Mouse (Mus musculus) heart, adult 9 months (tissue): ENCODE measurements around the gene Sema4b.

ENCODE experiments used
- DNase-seq, 2 experiments: peaks; one replicate each; pipeline ENCODE4 v3.0.0; 2022; ENCODE audit warnings: low spot score in 2 of 2

The Sema4b gene

DNA sequence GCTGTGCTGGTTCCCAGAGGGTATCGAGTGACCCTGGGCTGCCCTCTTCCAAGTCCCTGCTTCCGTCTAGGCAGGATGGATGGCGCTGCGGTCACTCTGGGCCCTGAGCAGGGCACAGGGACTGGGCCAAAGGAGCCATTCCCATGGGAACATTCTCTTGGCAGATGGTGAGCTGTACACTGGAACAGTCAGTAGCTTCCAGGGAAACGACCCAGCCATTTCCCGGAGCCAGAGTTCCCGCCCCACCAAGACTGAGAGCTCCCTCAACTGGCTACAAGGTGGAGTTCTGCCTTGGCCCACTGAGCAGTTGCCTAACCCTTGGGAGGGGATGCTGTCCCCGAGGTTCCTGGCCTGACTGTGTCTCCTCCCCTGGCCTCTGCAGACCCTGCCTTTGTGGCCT is 29.9 kb downstream of the Sema4b start:
- DNase-seq: peak; percentile 80 to 81

GRCm38 (mm10) chr7:80218666-80219065 is 32.0 kb downstream of the Sema4b start:
- no peak for DNase-seq

GRCm38 (mm10) chr7:80220237-80220797 is 33.7 kb downstream of the Sema4b start:
- no peak for DNase-seq

DNA sequence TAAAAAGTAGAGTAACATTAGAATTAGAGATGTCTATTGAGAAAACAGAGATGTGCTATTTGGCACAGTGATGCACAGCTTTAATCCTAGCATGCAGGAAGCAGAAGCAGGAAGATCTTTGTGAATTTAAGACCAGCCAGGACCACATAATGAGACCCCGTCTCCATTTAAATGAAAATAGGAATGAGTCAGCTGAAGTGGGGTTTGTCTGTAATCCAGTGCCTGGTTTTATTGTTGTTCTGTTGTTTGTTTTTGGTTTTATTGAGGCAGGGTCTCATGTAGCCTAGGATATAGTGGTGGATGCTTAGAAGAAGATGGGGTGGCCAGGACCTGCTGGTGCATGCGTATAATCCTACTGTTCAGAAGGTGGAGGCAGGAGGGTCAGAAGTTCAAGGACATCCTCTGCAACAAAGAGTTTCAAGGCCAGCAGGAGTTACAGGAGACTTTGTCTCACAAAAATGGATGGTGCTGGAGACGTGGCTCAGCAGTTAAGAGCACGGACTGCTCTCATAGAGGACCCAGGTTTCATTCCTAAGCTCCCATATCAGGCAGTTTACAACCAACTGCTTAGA is 34.6 kb downstream of the Sema4b start:
- no peak for DNase-seq

DNA sequence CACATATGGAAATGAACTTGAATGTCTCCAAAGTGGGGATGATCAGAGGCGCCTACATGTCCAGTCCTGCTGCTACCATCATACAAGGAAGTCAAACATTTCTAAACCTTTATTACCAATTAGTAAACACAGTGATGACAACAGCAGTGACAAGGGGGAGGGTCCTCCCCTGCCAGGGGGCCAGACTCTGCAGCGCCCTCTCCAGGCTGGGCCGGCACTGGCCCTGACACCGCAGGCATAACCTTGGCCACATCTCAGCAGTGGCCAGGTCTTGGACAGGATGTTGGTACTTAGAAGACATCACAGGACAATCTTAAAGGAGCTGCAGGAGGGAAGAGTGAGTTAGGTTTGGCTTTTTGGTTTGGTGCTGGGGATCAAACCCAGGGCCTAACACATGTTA is 40.4 kb downstream of the Sema4b start:
- no peak for DNase-seq

GRCm38 (mm10) chr7:80230196-80230595 is 43.6 kb downstream of the Sema4b start:
- DNase-seq: no peak

DNA sequence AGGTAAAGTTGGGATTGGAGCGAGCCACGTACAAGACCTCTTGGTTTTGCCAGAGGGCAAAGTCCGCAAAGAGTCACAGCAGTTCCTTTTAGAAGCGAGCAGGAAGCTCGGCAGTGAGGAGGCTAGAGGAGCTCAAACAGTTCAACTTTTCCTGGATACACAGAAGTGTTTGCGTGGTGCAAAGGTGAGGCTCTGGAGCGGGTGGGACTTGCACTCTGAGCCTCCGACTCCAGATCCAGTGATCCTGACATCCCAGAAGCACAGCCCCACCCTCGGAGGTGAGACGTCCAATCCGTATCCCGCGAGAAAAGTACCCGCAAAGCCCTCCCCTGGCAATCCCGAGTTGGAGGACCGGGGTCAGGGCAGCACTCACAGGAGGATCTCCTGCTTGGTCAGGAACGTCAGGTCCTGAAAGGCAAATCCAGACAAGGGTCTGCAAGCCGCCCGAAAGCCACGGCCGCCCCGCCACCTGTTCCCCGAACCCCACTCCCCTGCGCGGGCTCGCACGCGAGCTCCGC is 45.4 kb downstream of the Sema4b start:
- no peak for DNase-seq

GRCm38 (mm10) chr7:80232489-80233029 is 45.9 kb downstream of the Sema4b start, which contains the start of the genes Cib1 and Gdpgp1:
Cib1 (minus strand) TSS chr7:80232813.
Gdpgp1 (plus strand) TSS chr7:80232865.
- peak; percentile 97 for DNase-seq

GRCm38 (mm10) chr7:80233799-80234198 is 47.2 kb downstream of the Sema4b start:
- DNase-seq: no peak

DNA sequence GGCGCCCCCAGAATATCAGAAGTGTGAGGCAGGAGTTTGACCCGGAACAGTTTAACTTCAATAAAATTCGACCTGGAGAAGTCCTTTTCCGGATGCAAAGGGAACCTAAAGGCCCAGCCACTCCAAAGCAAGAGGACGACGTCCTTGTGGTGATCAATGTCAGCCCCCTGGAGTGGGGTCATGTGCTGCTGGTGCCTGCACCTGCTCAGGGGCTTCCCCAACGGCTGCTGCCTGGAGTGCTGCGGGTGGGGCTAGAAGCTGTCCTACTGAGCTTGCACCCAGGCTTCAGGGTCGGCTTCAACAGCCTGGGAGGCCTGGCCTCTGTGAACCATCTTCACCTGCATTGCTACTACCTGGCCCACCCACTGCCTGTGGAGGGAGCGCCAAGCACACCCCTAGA is 51.9 kb downstream of the Sema4b start:
- DNase-seq: no peak

GRCm38 (mm10) chr7:80241661-80242060 is 55.0 kb downstream of the Sema4b start:
- DNase-seq: no peak

DNA sequence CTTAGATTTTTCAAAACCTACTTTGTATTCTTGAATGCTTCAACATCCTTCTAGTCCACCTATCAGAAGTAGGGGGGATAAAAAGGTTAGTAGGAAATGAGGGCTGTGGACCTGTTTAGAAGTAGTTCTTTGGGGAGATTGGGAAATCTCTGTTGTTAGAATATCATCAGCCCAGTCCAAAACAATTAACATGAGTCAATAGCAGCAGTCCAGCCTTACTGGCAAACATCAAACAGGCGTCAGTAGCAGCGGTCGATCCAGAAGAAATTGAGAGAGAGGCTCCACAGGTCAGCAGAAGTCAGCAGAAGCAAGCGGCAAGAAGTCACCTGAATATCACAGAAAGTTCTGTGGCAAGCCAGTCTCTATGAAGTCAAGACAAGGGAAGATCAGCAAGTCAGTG is 58.2 kb downstream of the Sema4b start:
- DNase-seq: no peak

DNA sequence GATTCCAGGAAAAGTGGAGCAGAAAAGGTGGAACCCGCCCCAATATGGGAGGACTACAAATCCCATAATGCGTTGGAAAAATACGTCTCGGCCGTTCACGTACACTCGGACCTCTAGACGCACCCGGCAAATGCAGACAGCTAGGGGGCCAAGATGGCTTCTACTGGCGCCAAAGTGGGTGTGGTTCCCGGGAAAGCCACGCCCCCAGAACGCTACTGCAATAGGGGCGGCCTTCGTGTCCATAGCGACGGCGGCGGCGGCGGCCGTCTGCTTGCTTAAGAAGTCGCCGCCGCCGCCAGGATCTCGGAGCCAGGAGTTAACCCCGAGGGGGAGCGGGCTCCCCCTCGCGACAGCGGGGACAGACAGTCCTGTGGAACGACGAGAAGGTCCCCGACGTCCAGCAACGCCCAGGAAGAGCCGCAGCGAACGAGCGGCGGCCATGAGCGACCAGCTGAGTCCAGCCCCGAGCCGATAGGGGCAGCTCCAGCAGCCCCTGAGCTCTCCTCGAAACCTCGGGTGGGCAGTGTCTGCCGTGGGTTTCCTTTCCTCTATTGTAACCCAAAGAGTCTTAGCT is 59.6 kb downstream of the Sema4b start, which contains the start of gene Ttll13:
Gene Ttll13, plus strand, starts transcription at position 229 of the 574 bp plus-strand sequence.
- DNase-seq: peak; percentile 97

DNA sequence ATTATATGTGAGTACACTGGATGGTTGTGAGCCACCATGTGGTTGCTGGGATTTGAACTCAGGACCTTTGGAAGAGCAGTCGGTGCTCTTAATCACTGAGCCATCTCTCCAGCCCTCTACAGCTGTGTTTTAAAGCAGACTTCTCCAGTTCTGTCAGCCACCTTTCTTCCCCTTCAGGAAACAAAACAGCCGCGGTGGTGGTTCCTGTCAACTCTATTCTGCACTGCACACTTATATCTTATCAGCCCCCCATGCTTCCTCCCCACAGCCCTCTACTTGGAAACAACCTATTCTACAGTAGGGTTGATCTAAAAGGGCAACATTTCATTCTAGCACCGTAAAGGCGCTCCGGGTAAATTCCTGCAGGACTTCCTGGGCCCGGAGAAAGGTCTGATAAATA is 60.2 kb downstream of the Sema4b start:
- no peak for DNase-seq

DNA sequence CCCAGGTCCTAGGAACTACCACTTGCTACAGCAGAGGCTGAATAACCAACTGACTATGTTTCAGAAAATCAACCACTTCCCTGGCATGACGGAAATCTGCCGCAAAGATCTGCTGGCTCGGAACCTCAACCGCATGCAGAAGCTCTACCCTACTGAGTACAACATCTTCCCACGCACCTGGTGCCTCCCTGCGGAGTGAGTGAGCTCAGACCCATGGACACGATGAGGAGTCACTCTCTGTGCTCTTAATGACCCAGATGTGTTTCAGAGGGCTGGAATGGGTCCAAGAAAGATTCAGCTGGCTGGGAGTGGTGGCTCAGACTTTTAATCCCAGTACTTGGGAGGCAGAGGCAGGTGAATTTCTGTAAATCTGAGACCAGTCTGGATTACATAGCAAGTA is 65.8 kb downstream of the Sema4b start:
- DNase-seq: no peak

- DNase-seq: no peak
These were observed 66.2 kb downstream of the Sema4b start for GRCm38 (mm10) chr7:80252886-80253285.

DNA sequence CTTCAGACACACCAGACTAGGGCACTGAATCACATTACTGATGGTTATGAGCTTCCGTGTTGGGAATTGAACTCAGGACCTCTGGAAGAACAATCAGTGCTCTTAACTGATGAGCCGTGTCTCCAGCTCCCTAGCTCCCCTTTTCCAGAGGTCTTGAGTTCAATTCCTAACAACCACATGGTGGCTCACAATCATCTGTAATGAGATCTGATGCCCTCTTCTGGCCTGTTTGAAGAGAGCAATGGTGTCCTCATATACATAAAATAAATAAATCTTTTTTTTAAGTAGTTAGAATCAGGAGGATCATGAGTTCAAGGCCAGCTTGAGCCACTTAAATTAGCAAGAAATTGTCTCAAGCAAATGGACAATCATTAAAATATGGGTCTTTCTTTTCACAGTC is 69.3 kb downstream of the Sema4b start:
- DNase-seq: no peak

DNA sequence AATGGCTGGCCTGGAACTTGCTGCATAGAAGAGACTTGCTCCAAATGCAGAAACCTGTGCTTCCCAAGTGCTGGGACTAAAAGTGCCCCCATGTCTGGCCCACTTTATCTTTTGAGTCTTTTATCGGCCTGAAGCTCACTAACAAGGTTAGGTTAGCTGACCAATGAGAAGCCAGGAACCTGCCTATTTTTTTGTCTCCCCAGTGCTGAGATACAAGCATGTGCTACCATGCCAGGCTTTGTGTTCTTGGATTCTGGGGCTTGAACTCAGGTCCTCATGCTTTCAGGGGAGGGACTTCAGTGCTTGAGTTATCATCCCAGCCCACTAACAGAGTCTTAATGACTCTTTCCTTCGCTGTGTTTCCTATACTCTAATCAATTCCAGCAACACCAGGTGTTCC is 71.1 kb downstream of the Sema4b start:
- DNase-seq: no peak

DNA sequence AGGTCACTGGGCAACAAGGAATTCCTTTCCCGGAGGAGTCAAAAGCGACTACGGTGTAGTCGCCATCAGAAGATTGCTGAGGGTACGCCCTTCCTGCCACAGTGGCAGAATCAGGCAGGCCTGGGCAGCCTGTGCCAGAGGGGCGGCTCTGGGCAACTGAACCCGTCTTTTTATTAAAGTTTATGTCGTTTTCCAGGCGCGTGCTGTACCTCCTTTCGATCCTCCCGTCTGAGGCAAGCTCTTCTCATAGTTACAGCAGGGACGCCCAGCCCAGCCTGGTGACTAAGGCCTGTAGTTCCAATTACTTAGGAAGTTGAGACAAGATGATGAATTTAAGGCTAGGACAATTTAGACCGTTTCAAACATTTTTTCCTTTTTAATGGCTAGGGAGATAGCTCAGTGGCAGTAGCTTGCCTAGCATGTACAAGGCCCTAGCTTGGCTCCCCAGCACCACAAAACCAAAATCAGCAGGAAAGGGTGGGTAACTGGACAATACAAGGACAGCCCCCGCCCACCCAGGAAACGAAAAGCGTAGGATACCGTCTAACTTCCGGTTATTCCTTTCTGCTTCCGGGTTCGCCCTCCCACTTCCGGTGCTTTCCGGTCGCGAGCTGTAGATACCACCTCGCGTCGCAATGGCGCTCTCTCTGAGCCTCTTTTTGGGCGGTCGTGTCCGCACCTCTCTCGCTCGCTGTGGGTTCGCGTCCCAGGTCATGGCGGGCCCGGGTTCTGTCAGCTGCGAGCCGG is 74.2 kb downstream of the Sema4b start, which contains the start of gene Ngrn:
Gene Ngrn, plus strand, starts transcription at position 591 of the 747 bp plus-strand sequence.
- peak; percentile 85 to 88 for DNase-seq

DNA sequence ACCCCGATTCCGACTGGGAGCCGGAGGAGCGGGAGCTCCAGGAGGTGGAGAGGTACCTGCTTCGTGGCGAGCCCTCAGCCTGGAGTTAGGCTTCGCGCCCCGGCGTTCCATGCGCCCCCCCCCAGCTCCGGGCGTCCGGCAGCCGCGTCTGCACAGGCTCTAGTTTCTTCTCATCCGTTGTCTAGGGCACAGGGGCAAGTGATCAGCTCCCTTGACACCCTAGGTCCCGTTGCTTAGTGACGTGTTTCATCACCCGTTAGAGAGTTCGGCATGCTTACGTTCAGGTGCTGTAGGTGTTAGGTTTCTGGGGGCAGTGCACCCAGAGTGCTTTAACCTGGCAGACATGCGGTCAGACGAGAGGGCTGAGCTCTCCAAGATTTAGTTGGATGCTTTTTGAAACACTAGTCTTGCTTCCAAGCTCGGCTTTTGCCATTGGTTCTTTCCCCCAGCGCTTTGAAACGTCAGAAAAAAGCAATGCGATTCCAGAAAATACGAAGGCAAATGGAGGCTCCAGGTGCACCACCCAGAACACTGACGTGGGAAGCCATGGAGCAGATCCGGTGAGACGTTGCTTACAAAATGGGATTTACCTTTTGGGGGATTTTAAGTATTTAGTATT is 74.8 kb downstream of the Sema4b start:
- DNase-seq: no peak

DNA sequence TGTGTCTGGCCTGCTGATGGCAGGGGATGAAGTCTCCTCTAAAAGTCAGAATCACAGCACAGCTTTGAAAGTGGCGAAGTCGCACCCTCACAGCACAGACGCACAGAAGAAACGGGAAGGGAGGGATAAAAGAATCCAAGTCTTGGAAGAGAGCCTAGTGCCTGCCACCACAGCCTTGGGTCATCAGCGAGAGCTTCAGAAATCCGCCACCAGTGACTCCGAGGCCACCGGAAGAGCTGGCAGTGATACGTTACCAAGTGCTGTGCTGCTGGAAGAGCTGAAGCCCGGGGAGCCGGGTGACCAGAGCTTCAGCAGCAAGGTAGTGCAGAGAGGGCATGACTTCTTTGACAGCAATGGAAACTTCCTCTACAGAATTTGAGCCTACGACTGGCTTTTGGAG is 78.0 kb downstream of the Sema4b start:
- DNase-seq: no peak

DNA sequence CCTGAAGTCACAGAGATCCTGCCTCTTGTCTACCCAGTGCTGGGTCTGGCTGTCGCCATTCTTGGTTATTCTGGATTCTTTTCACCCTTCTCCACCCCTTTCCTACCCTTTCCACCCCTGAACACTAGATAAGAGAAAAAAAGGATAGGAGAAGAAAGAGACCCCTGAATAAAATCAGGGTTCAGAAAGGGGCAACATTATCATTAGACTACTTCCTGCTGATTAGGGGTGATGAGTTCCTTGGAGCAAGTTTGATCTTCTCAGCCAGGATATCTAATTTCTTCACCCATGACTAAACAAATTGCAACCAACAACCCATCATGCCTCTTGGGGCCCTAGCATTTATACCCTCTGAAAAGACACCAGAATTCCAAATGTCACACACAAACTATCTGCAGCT is 81.1 kb downstream of the Sema4b start:
- DNase-seq: no peak
